Mouse (Mus musculus) forebrain, embryonic 15.5 days (tissue): ENCODE results near the gene BC048562. TPM values are rescaled to one million over a fixed set of nuclear protein-coding genes. Genes with fewer than 3 reads are reported as not detected.

Source experiments
- ATAC-seq: fragments of 200-750 bp; cut with Nextera tagmentation; replicated peaks from 2 replicates; pipeline ENCODE4 v1.8.0; 2017; ENCODE audit warnings: mild to moderate bottlenecking, moderate TSS enrichment, moderate library complexity
- H3K27ac ChIP-seq: fragments of 300-500 bp; sonication (generic); replicated peaks from 2 replicates; pipeline ENCODE4 v1.5.1; 2015; ENCODE audit warnings: mild to moderate bottlenecking, inconsistent platforms
- H3K27me3 ChIP-seq: fragments of 300-500 bp; sonication (generic); 2 replicates; pipeline ENCODE4 v1.6.1; 2015; ENCODE audit warnings: inconsistent platforms
- H3K36me3 ChIP-seq: fragments of 300-500 bp; sonication (generic); 2 replicates; pipeline ENCODE4 v1.6.1; 2015; ENCODE audit warnings: mild to moderate bottlenecking, inconsistent platforms
- H3K4me1 ChIP-seq: fragments of 300-500 bp; sonication (generic); 2 replicates; pipeline ENCODE4 v1.6.1; 2015; ENCODE audit warnings: inconsistent platforms
- H3K4me2 ChIP-seq: fragments of 300-500 bp; sonication (generic); replicated peaks from 2 replicates; pipeline ENCODE4 v1.6.1; 2015; ENCODE audit warnings: mild to moderate bottlenecking, inconsistent platforms
- H3K4me3 ChIP-seq: fragments of 300-500 bp; sonication (generic); 2 replicates; pipeline ENCODE4 v1.5.1; 2015; ENCODE audit warnings: mild to moderate bottlenecking, inconsistent platforms
- H3K9ac ChIP-seq: fragments of 300-500 bp; sonication (generic); replicated peaks from 2 replicates; pipeline ENCODE4 v1.6.1; 2015; ENCODE audit warnings: mild to moderate bottlenecking, inconsistent platforms
- H3K9me3 ChIP-seq: fragments of 300-500 bp; sonication (generic); 2 replicates; pipeline ENCODE4 v1.6.1; 2016; ENCODE audit warnings: inconsistent platforms
- WGBS: fragments of 180-500 bp; shearing (Covaris S2); methylation state at CpG from one replicate; pipeline ENCODE4 v1.1.7; 2015; ENCODE audit warnings: mixed read lengths; 5-methylcytosine and 5-hydroxymethylcytosine counted together
- polyA plus RNA-seq: library from polyadenylated mRNA; unstranded; fragments of >200 nt; fragmentation: Nextera tagmentation; extraction: Ambion mirVana; gene quantifications from 2 replicates; pipeline ENCODE4 v1.2.1, GENCODE M21; 2015

The BC048562 gene
- polyA plus RNA-seq, 1 experiment from 2014 or later = not detected

DNA sequence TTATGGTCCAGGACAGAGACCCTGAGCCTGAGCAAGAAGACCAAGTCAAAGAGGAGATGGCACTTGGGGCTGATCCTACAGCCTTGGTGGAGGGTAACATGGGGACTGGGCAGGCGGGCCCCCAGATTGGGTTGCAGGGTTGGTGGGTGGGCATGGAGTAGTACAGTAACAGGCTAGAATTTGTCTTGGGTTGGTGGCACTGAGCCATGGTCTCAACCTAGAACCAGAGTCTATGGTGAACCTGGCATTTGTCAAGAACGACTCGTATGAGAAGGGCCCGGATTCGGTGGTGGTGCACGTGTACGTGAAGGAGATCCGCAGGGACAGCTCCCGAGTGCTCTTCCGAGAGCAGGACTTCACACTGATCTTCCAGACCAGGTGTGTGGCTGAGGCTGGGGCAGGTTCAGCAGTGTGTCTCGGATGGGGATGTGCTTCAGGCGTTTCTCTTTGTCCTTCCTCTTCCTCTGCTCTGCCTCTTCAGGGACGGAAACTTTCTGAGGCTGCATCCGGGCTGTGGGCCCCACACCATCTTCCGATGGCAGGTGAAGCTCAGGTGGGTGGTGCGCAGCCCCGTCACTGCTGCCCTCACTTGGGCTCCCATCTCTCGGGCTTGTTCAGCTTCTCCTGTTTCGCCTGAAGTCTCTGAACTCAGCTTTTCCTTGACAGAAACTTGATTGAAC is 58.0 kb downstream of the BC048562 start:
- H3K27me3 ChIP-seq = no peaks in the 10 kb centered on the region
- no peak overlapping the region for H3K27ac ChIP-seq
- 97% methylated on average over 19 of the region's 19 CpGs for WGBS
- H3K9ac ChIP-seq = no peak overlapping the region
- no peak overlapping the region for H3K4me3 ChIP-seq
- peaks cover 70% of the 10 kb centered on the region for H3K36me3 ChIP-seq
- no peak overlapping the region for H3K4me2 ChIP-seq
- H3K9me3 ChIP-seq = no peaks in the 10 kb centered on the region
- peaks cover 20% of the 10 kb centered on the region for H3K4me1 ChIP-seq
- no peak for ATAC-seq

DNA sequence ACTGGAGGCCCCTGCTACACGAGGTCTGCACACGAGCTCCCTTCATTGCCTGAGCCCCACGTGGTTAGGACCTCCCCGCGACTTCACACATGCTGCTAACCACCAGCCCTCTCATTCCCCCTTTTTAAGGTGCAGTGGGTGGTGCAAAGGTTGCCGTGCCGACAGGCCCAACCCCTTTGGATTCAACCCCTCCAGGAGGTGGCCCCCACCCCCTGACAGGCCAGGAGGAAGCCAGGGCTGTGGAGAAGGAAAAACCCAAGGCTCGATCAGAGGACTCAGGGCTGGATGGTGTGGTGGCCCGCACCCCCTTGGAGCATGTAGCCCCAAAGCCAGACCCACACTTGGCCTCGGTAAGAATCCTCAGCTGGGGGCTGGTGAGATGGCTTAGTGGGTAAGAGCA is 58.6 kb downstream of the BC048562 start:
- Histone ChIP-seq H3K4me3 (no peak overlapping the region), H3K27ac (no peak overlapping the region), H3K27me3 (no peaks in the 10 kb centered on the region), H3K36me3 (peaks cover 76% of the 10 kb centered on the region), H3K4me1 (peaks cover 19% of the 10 kb centered on the region), H3K9ac (no peak overlapping the region), H3K9me3 (no peaks in the 10 kb centered on the region), H3K4me2 (no peak overlapping the region)
- no peak for ATAC-seq
- 86% methylated on average over 10 of the region's 10 CpGs for WGBS

Other genes with a start within 250 kb of the BC048562 start
- 7.3 and 7.9 TPM in 2 replicates for gene Bsn, start 246.1 kb upstream of the BC048562 start, polyA plus RNA-seq
- 53.5 and 53.6 TPM in 2 replicates for gene Dag1, start 172.5 kb upstream of the BC048562 start, polyA plus RNA-seq
- 120 and 133 TPM in 2 replicates for gene Nicn1, start 146.1 kb upstream of the BC048562 start, polyA plus RNA-seq
- gene Amt, start 139.6 kb upstream of the BC048562 start, polyA plus RNA-seq = 23.8 and 24.5 TPM in 2 replicates
- 296 and 306 TPM in 2 replicates for gene Rhoa, start 130.4 kb upstream of the BC048562 start, polyA plus RNA-seq
- 35.2 and 36.6 TPM in 2 replicates for gene Tcta, start 130.3 kb upstream of the BC048562 start, polyA plus RNA-seq
- gene Gpx1, start 97.6 kb upstream of the BC048562 start, polyA plus RNA-seq = 383 and 395 TPM in 2 replicates
- 138 and 140 TPM in 2 replicates for gene Usp4, start 88.6 kb upstream of the BC048562 start, polyA plus RNA-seq
- 1.6 and 2.4 TPM in 2 replicates for gene 1700102P08Rik, start 43.7 kb upstream of the BC048562 start, polyA plus RNA-seq
- 0.93 and 1.0 TPM in 2 replicates for gene Ccdc36, start 8.0 kb upstream of the BC048562 start, polyA plus RNA-seq
- 60.9 and 61.6 TPM in 2 replicates for gene Ccdc71, start 24.0 kb downstream of the BC048562 start, polyA plus RNA-seq
- 55.7 and 62.2 TPM in 2 replicates for gene Klhdc8b, start 25.1 kb downstream of the BC048562 start, polyA plus RNA-seq
- 15.7 and 18.8 TPM in 2 replicates for gene Lamb2, start 43.3 kb downstream of the BC048562 start, polyA plus RNA-seq
- gene Usp19, start 54.1 kb downstream of the BC048562 start, polyA plus RNA-seq = 90.1 and 95.4 TPM in 2 replicates
- gene Qars, start 71.2 kb downstream of the BC048562 start, polyA plus RNA-seq = 70.1 and 72.6 TPM in 2 replicates
- 146 and 148 TPM in 2 replicates for gene Qrich1, start 80.3 kb downstream of the BC048562 start, polyA plus RNA-seq
- 117 and 125 TPM in 2 replicates for gene Impdh2, start 123.8 kb downstream of the BC048562 start, polyA plus RNA-seq
- 68.7 and 81.0 TPM in 2 replicates for gene Ndufaf3, start 131.0 kb downstream of the BC048562 start, polyA plus RNA-seq
- gene Dalrd3, start 133.4 kb downstream of the BC048562 start, polyA plus RNA-seq = 253 and 263 TPM in 2 replicates
- gene Wdr6, start 142.3 kb downstream of the BC048562 start, polyA plus RNA-seq = 219 and 235 TPM in 2 replicates
- 19.2 and 23.1 TPM in 2 replicates for gene P4htm, start 161.2 kb downstream of the BC048562 start, polyA plus RNA-seq
- 54.3 and 60.8 TPM in 2 replicates for gene Arih2, start 212.9 kb downstream of the BC048562 start, polyA plus RNA-seq
- gene Slc25a20, start 225.6 kb downstream of the BC048562 start, polyA plus RNA-seq = 44.2 and 44.7 TPM in 2 replicates